In genomic region chr4:31849763-31850162, GRCm38 (mm10) we compare ENCODE assay signal across 29 mouse cellular contexts.
"Had no signal": no experiment of that assay in that cellular context is flagged by ENCODE, and none has a peak within 500 bp of the region (broad histone marks: within the 10 kb centered on the region; RNA-seq: fewer than 3 reads in every experiment).

No protein-coding gene starts in this region.

- H3K27ac ChIP-seq: left cerebral cortex, adult 2 months; limb, embryonic 10.5 days; limb, embryonic 12.5 days; limb, embryonic 13.5 days; limb, embryonic 15.5 days; liver, embryonic 12.5 days; liver, embryonic 13.5 days; liver, embryonic 14.5 days; liver, embryonic 15.5 days; lung, embryonic 15.5 days; macrophage; midbrain, embryonic 10.5 days; midbrain, embryonic 12.5 days; midbrain, embryonic 13.5 days; midbrain, embryonic 15.5 days had no signal

- H3K36me3 ChIP-seq: limb, embryonic 10.5 days; limb, embryonic 12.5 days; limb, embryonic 13.5 days; limb, embryonic 15.5 days; liver, embryonic 12.5 days; liver, embryonic 13.5 days; liver, embryonic 15.5 days; lung, embryonic 15.5 days; midbrain, embryonic 10.5 days; midbrain, embryonic 12.5 days; midbrain, embryonic 13.5 days; midbrain, embryonic 15.5 days had no signal

- ATAC-seq: liver, embryonic 12.5 days; liver, postnatal 0 days; lung, postnatal 0 days; midbrain, embryonic 13.5 days; midbrain, embryonic 15.5 days; midbrain, embryonic 16.5 days had no signal

- H3K4me3 ChIP-seq: left cerebral cortex, adult 2 months; limb, embryonic 10.5 days; limb, embryonic 12.5 days; limb, embryonic 13.5 days; limb, embryonic 15.5 days; liver, embryonic 12.5 days; liver, embryonic 13.5 days; liver, embryonic 15.5 days; lung, embryonic 15.5 days; megakaryocyte, embryonic 14.5 days; midbrain, embryonic 10.5 days; midbrain, embryonic 12.5 days; midbrain, embryonic 13.5 days; midbrain, embryonic 15.5 days had no signal

- DNase-seq: left cerebral cortex, postnatal 4 days; liver; liver, embryonic 13.5 days; liver, postnatal 0 days; lung, adult 18-20 months; lung, adult 2 months; lung, embryonic 14.5 days; lung, postnatal 10 days; lung, postnatal 14 days; lung, postnatal 36 days; lung, postnatal 4 days had no signal

- H3K27me3 ChIP-seq: limb, embryonic 12.5 days; limb, embryonic 13.5 days; limb, embryonic 15.5 days; liver, embryonic 12.5 days; liver, embryonic 13.5 days; liver, embryonic 15.5 days; lung, embryonic 15.5 days; megakaryocyte, embryonic 14.5 days; midbrain, embryonic 12.5 days; midbrain, embryonic 13.5 days; midbrain, embryonic 15.5 days had no signal

- H3K9ac ChIP-seq: limb, embryonic 12.5 days; limb, embryonic 13.5 days; limb, embryonic 15.5 days; liver, embryonic 12.5 days; liver, embryonic 13.5 days; liver, embryonic 14.5 days; liver, embryonic 15.5 days; liver, postnatal 0 days; lung, embryonic 14.5 days; lung, embryonic 15.5 days; midbrain, embryonic 12.5 days; midbrain, embryonic 13.5 days; midbrain, embryonic 15.5 days had no signal

- H3K4me2 ChIP-seq: limb, embryonic 12.5 days; limb, embryonic 13.5 days; limb, embryonic 15.5 days; liver, embryonic 11.5 days; liver, embryonic 12.5 days; liver, embryonic 13.5 days; liver, embryonic 15.5 days; lung, embryonic 14.5 days; lung, embryonic 15.5 days; midbrain, embryonic 12.5 days; midbrain, embryonic 13.5 days; midbrain, embryonic 15.5 days had no signal

- H3K4me1 ChIP-seq: limb, embryonic 10.5 days; limb, embryonic 12.5 days; limb, embryonic 13.5 days; limb, embryonic 15.5 days; liver, embryonic 12.5 days; liver, embryonic 13.5 days; liver, embryonic 15.5 days; lung, embryonic 15.5 days; megakaryocyte, embryonic 14.5 days; midbrain, embryonic 10.5 days; midbrain, embryonic 12.5 days; midbrain, embryonic 13.5 days; midbrain, embryonic 15.5 days had no signal

- H3K9me3 ChIP-seq: limb, embryonic 10.5 days; limb, embryonic 15.5 days; liver, embryonic 12.5 days; liver, embryonic 13.5 days; liver, embryonic 15.5 days; lung, embryonic 15.5 days; megakaryocyte, embryonic 14.5 days; midbrain, embryonic 10.5 days; midbrain, embryonic 12.5 days; midbrain, embryonic 13.5 days; midbrain, embryonic 15.5 days had no signal
